Mouse (Mus musculus) liver, postnatal 0 days (tissue): ENCODE measurements at regions not wholly inside any gene's neighbourhood (a gene's known extent, or its start where the extent isn't known, plus 50 kb on each side); places are given as distances from the start of the nearest gene placed in this dataset.

Source experiments
- CTCF ChIP-seq: sonication (generic); IDR thresholded peaks from 2 replicates; pipeline ENCODE4 v1.5.1; 2016; ENCODE audit warnings: antibody characterized with exemption, low read depth
- EP300 ChIP-seq: IDR thresholded peaks from 2 replicates; pipeline ENCODE4 v1.6.1; 2016; ENCODE audit warnings: antibody characterized with exemption, low read depth, mild to moderate bottlenecking

GRCm38 (mm10) chr12:42138694-42139442 is 652.6 kb upstream of the Lrrn3 start:
- TF ChIP-seq CTCF (no peak), EP300 (no peak)
